Mouse (Mus musculus) adrenal gland, adult 18-20 months (tissue): ENCODE data around the gene C2cd4b. TPM values are rescaled to one million over a fixed set of nuclear protein-coding genes. Genes with fewer than 3 reads are reported as not detected.
A peak's percentile ranks its signal among the peaks of the same experiment; 100 is the strongest.

Experiments used
- DNase-seq, 2 experiments: peaks; one replicate each; pipeline ENCODE4 v3.0.0; 2021 to 2022; ENCODE audit warnings: low spot score in 2 of 2
- long read RNA-seq, 2 experiments: library from polyadenylated mRNA; stranded (forward); transcript quantifications; one replicate each; pipeline ENCODE4 v2.0.0; 2021
- total RNA-seq, 2 experiments: library from RNA; stranded (reverse); gene quantifications; 1 replicate in 1 of 2; 2 replicates in 1 of 2; pipeline ENCODE4 v1.2.3; 2021

Gene C2cd4b
- 1 to 10 TPM; 1.5 to 1.7 TPM for total RNA-seq
- long read RNA-seq, experiment 1, partial matches to known transcripts = 0 of 1 reads
- long read RNA-seq, experiment 1, other reads (novel, unspliced or antisense) = 0 of 1 reads
- long read RNA-seq, experiment 2, partial matches to known transcripts = 0 of 2 reads
- long read RNA-seq, experiment 2, other reads (novel, unspliced or antisense) = 0 of 2 reads

DNA sequence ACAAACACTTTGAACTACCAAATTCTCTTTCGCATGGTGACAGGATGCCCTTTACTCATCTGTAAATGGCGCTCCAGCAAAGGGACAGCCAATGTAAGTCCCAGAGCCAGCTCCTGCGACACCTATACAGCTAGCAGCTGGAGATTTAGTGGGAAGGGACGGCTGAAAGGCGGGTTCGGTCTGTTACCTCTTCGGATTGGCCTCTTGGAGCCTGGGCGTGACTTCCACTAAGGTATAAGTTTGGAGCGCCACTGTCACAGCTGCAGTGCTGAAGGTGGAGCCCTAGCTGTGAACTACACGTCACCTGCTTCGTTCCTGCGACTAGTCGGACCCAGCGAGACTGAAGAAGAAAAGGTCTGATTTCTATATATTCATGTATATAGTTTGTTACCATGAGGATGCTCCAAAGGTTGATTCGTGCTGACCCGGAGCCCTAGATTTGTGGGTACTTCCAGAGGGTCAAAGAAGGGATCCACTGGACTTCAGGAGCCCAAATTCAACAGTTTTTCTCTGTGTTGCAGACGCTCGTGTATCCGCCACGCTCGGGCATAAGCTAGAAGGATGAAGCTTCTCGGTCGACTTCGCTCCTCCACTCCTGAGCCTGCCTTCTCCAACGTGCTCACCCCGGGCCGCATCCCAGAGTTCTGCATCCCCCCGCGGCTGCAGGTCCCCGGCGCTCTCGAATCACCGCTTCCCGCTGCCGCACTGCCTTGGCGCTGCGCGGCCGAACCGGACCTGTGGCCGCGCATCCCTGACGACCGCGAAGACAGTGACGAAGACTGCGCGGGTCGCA, at the start of gene C2cd4b:
Gene C2cd4b (plus strand): TSS at position 275 of the 793 bp plus-strand sequence.
- peak; percentile 21 to 54 for DNase-seq

DNA sequence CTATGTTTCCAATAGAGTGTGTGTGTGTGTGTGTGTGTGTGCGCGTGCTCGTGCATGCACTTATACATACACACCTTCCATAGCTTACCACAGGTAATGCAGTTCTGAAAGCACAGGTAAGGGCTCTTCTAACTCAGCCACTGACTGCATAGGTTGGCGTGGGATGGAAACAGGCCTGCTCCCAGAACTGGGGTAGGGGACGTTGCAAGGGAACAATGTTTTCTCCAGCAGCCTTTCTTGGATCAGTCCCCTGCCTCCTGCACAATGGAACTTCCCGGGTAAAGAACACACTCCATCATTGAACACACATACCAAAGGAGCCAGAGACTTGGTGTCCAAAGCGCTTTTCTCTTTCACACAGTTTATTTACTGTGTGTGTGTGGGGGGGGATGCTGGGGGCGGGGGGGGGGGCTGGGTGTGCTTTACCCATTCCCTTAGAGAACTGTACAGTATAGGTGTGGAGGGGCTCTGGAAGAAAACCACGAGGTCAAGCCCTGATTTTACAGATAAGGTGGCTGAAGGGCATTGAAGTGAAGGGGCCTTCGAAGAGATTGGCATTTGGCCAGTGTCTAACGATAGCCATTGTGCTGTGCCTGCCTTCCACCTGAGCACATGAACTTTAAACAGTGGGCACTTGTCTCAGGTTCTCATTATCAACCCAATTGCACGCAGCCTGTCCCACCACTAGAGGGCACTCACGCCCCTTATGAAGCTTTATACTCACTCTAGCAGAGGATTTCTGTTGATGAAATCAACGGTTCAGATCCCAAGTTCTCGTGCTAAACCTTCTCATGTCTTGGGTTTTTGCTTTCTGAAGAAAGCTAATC, 48.0 kb upstream of the C2cd4b start:
- peak; percentile 66 to 69 for DNase-seq

DNA sequence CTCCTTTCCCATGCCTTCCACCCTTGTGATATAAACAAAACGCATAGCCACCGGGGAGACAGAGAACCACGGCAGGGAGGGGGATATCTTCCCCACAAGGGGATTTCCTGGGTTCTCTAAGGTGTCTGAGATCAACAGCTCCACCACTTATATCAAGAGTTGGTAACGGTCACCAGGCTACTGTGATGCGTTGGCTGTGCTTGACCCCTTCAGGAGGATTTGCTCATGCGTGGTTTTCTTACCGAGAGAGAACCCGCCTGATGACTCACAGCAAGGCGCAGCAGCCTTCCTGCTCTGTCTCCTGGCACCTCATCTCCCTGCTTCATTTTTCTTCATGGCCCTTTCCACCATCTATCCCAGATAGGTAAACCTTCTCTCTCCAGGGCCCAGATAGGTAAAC, 47.1 kb upstream of the C2cd4b start:
- no peak for DNase-seq

DNA sequence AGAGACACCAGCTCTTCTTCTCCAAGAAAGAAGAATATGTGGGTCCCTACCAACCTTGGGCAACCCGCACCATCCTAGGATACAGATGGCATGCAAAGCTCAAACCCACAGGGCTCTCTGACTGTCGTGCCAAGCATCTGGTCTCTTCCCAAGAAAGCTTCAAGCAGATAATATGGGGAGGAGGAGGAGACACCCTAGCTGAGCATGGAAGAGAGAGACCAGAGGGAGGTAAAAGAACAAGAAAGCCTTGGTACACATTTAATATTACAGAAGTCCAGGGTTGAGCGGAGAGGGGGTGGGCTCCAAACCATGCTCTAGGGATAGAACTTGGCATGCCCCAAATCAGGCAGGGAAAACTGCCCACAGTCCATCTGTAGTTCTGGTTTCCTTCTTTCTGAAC, 42.2 kb upstream of the C2cd4b start:
- DNase-seq = no peak

DNA sequence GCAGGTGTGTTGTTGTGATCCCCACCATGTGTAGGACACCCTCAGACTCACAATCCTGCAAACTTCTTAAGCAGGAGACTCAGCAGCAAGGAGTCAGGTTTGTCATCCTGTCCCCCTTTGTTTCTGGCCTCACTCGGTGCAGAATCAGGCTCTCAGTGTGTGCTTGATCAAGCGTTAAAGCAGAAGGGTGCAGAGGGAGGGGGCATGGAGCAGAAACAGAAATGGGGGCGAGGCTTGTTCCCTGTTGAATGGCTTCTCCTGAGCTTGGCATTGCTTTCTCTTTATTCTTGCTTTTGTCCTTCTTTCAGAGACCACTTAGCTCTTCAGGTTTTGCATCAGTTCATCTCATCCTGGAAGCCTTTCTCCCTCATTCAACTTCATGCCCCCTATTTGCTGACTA, 40.6 kb upstream of the C2cd4b start:
- DNase-seq = no peak

DNA sequence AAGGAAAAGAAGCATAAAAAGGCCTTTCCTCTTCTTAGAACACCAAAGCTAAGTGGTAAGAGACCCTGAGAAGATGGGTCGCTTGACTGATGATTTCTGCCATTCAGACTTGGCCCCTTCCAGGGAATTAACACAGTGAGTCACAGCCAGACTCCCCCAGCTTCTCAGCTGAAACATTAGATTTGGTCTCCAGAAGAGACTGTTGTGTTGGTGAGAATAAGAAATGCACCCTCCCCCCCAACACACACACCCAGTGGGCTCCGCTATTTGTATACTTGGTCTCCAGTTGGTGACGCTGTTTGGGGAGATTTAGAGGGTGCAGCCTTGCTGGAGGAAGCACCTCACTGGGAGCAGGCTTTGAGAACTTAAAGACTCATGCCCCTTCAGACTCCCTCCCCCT, 39.1 kb upstream of the C2cd4b start:
- no peak for DNase-seq

DNA sequence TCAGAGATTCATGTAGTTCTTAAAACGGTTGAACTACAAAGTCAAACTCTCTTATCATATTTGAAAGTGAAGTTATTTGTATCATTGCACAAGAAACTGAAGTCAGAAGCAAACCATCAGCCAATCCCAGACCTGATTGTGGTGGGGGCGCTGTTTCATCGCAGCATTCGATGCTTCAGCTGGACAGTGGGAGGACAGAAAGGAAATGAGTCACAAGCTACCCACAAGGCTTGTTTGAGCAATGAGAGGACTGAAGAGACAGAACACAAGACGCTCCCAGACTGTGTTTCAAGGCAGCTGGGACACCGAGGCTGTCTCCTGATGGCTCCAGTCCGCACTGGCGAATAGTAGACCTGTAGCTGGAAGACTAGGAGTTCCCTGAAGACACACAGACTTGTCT, 36.9 kb upstream of the C2cd4b start:
- no peak for DNase-seq

DNA sequence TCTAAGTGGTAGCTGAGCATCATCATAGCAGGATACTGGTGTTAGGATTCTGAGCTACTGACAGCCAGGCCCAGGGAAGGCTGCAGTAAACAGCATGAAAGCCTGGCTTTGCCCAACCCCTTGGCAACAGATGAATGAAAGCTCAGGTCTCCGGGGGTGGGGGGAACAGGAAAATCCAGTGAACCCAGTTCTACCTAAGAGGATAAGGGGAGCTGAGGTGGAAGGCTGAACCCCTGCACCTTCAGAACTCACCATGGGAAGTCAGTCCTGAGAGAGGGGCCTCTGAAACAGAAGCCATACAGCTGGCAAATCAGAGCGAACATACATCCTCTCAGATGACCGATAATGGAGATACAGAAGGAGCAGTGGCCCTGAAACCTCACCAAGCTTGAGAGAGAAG, 34.0 kb upstream of the C2cd4b start:
- DNase-seq = no peak

DNA sequence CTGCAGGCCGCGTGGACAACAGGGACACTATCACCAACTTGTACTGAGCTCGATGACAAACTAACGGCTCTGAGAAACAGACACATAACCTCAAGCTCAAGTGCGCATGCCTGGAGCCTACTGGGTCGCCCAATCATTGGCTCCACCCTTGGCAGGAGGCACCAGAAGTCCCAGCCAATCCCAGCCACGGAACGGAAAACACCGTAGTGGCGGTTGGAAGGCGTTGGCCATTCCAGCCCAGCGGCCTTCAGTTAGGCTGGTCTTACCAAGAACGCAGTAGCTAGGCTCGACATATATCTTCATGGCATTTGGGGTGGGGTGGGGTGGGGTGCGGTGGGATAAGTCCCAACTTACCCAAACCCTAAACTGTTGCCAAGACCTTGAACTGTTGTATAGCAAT, 25.5 kb upstream of the C2cd4b start:
- no peak for DNase-seq

DNA sequence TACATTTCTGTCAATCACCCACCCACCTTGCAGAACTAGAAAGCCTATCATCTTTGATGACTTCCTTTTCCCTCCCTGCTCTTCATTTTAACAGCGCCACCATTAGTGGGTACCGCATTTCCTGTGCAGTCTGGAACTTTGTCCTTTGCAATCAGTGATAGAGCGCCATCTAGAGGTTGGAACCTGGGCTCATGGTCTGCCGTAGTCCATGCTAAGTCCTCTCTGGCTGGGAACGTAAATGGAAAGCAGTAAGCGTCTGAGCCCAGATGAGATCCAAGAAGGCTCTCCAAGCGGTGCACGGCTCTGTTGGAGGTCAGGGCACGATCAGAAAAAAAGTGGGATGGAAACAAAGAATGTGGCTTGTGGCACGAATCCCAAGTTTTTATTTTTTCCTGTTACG, 23.8 kb upstream of the C2cd4b start:
- peak; percentile 51 to 61 for DNase-seq

DNA sequence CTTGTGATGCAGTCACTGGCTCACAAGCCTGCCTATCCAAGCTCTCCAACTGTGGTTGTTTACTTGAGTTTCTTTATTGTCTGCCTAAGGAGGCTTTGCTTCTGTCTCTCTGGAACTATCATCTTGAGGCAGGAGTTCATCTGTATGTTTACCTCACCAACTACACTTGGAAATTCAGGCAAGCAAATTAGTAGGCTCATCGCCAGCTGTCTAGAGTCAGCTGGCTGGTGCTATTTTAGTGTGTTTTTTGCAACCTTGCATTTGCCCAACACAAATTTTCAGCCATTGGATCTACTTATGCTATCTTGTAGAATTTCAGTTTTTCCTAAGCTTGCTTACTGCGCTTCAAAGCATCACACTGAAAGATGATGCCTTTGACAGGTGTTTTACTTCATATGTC, 18.0 kb upstream of the C2cd4b start:
- DNase-seq = no peak

DNA sequence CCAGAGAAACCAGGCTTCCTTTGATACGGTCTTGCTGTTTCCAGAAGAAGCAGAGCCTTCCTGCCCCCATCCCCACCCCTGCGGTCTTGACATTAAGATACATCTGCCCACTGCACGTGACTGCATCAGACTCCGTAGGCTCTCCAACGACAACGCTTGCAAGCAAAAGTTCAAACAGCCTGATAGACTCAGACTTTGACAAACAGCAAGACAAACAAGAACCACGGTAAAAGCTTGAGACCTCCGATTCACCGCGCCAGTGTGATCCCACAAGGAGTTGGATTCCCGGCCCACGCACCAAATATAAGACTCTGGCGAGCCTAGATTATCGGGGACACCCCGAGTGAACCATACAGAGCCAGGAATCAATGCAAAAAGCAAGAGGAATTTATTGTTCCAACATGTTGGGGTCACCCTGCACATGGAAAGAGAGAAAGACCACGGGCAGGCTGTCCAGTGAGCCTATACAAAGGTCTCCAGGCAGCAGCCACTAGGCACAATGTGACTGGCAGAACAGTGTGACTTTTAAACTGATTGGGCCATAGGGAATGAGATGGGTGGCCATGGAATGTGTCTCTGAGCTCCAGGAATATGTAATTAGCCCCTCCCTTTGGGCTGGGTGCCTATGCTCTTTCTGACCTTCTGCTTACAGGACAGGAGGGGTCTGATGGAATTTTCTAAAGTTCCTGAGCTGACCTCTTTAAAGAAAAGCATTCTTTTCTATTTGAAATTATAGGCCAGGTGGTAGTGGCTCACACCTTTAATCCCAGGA, 5.6 kb upstream of the C2cd4b start:
- DNase-seq = no peak

DNA sequence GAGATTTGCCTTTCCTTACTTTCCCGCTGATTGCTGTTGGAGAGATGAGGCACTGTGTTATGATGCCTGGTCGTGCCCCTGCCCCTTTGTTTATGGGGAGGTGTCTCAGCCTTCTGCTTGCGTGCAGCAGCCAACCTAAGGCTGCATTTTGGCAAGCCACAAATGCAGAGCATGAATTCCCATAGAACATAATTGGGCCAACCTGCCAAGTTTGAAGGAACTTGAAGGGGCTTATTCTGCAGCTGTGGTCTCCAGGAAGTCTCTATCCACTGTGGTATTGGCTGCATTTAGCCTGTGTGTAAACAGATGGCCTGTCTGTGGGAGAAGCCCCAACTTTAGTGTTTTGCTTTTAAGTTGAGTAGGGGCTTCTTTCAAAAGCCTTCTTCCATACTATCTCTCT, 4.5 kb upstream of the C2cd4b start:
- DNase-seq = no peak

DNA sequence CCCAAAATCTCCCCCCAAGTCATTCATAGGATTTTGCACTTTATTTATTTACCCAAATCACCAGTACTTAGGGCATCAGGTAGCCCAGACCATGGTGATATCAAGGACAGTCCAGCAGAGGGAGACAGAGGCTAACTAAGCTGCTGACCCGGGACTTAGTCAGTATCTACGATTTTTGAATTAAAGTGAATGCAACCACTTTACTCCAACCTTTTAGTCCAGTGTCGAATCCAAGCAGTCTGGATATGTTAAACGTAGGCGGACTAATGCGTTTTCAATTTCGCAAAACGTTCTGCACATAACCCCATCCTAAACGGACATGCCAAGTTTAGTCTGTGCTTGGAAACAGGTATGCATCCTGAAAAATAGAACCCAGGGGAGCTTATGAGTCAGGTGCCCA, 551 bp upstream of the C2cd4b start:
- peak; percentile 50 to 62 for DNase-seq

DNA sequence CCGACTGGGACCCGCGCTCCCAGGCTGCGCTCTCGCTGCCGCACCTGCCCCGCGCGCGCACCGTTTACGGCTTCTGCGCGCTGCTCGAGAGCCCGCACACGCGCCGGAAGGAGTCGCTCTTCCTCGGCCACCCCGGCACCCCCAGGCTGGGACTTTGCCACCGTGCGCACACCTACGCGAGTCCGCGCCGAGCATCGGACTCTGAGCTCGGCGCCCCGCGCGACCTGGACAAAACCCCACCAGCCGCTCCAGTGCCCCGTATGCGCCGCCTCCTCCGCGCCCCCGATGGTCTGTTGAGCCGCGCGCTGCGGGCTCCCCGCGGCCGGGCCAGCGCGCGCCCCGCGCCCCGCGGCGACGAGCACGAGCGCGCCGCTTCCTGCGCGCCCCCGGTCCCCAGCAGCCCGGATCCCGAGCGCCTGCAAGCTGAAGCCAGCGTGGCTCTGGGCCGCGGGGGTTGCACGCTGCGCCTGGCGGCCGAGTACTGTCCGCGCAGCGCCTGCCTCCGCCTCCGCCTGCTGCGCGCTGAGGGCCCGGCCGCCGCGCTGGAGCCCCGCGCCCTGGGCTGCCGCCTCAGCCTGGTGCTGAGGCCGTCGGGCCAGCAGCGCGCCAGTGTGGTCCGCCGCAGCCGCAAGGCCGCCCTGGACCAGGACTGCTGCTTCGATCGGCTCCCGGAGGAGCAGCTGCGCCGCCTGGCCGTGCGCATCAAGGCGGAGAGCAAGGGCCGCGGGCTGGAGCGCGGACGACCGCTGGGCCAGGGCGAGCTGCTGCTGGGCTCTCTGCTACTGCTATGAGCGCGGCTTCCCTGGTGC, 923 bp downstream of the C2cd4b start:
- peak; percentile 39 to 45 for DNase-seq

DNA sequence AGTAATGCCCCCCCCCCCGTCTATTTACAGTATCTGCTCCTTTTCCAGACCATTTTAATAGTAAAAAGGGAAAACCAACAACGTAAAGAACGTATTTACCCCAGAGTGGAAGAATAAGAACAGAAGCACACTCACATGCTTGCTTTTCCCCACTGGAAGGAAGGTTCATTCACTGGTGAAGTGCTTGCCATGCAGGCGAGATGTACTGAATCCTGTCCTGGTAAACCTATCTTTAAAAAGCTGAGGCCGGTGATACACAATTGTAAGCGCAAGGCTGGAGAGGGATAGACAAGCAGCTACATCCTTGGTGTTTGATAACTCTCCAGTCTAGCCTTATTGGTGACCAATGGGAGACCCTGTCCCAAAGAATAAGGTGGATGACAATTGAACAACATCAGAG, 1.8 kb downstream of the C2cd4b start:
- no peak for DNase-seq

DNA sequence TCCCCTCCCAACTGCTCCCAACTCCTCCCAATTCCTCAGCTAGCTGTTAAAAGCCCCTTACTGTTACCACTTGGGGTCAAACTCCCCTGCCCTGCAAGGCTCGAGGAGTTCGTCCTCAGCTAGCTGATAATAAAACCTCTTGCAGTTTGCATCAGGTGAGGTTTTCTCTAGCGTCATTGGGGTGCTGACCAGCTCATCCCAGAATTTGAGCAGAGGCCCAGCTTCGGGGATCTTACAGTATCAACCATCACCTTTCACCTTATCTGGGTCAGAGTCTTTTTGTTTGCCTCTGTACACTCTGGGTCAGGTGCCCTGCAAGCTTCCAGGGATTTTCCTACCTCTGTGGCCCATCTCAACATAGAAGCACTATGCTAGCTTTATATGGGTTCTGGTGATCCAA, 4.1 kb downstream of the C2cd4b start:
- no peak for DNase-seq

DNA sequence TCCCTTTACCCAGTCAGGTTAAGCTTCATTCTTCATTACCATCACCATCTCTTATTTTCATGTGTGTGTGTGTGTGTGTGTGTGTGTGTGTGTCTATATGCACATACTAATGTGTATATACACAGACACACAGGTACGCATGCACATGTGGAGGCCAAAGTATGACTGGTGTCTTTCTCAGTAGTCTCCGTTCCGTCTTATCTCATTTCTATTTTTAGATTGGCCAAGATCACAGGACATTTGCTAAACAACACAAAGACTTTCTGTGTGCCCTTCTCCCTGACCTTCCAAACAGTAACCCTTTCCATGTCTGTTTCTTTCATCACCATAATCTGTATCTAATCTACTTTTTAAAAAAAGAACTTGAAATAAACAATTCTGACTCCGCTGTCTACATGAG, 7.2 kb downstream of the C2cd4b start:
- no peak for DNase-seq

DNA sequence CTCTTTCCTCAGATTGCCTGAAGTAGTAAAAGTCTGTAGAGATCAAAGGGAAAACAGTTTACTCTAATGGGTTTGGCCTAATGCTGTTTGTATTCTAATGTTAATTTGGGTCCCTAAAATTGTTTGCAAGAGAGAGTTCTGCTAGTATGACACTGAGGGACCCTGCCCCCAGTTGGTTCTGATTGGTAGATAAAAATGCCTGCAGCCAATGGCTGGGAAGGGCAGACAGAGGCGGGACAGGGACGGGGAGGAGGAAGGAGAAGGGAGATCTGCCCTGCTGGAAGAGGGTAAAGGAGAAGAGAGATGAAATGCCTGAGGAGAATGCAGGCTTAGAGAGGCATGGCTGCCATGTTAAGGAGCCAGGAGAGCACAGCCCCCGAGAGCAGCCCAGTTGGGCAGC, 7.7 kb downstream of the C2cd4b start:
- no peak for DNase-seq

DNA sequence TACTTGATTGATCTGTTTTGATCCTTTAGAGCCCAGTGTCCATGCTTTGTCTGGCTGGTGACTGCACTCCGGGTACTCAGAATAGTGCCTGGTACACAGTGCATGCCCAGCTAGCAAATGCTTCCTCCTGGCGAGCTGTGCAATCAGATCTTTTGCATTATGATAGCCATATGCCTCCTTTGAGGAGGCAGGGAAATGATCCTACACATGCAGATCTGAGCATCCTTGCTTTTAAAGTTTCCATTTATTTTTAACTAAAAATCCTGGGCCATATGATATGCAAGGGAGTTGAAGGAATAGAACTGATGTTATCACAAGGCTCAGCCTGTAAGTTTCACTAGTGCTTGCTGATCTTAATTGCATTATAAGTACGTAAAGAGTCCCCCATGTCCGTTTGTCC, 9.6 kb downstream of the C2cd4b start:
- no peak for DNase-seq

DNA sequence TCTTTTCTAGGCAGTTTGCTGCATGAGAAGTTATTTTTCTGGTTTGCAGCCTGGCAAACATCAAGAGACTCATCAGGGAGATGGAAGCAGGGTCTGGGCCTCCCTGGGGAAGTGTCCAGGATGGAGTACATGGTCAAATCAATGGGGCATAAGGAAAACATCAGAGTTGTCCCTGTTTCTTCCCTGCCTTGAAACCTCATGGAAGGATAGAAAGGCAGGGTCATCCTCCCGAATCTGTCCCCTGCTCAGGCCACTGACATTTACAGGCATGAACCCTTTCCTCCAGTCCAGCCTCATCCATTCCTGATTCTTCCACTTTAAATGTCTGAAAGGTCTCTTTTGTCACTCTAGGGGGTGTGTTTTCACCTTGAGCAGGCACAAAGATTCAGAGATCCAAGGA, 10.2 kb downstream of the C2cd4b start:
- DNase-seq = no peak
